Mouse (Mus musculus) kidney, postnatal 25 days (tissue): ENCODE results near the gene Anks1b.

Experiments
- DNase-seq, 2 experiments: peaks; one replicate each; pipeline ENCODE4 v3.0.0; 2021; ENCODE audit warnings: mixed read lengths in 2 of 2

Gene Anks1b

DNA sequence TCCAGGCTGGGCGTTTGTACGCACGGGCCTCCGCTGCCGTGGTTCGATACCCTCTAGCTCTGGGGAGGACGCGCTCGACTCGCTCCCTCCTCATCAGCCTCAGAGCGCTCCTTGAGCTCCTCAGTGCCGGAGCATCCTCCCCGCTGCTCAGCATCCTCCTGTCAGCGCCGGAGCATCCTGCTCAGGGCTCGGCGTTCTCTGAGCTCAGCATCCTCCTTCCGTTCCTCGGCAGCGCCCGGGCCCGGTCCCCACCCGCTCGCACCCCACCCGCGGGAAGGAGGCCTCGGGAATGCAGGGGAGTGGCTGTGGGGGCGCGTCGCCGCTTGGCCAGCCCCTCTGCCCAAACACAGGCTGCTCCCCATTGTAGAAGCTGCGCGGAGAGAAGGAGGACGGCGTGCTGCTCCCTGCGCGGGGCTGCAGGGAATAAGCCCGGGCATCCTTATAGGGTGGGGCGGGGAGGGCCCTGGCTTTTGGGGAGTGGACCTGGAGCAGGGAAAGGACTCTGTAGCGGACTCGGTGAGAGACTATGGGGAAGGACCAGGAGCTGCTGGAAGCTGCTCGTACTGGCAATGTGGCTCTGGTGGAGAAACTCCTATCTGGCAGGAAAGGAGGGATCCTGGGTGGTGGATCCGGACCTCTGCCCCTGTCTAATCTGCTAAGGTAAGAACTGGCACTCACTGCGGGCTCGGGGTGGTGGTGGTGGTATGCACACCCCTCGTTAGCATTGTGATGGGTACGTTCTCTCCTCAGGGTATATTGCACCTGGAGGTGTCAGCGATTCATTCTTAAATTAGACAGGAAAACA is at the start of gene Anks1b:
TSS of gene Anks1b (plus strand) at position 364 of the 805 bp plus-strand sequence.
- peak; percentile 5 to 35 for DNase-seq

DNA sequence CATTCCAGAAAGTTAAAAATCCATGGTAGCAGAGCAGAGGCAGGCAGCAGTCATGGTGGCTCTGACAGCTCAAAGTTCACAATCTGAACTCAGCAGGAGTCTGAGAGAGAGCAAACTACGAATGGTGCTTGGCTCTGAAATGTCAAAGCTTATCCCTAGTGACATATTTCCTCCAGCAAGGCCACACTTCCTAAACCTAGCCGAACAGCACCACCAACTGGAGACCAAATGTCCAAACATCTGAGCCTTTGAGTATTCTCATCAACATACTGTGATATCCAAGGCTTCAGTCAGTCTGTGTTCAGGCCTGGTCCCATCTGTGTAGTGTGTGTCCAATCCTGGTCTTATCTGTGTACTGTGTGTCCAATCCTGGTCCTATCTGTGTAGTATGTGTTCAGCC is 49.4 kb upstream of the Anks1b start:
- DNase-seq, result peak; percentile 51 to 67

DNA sequence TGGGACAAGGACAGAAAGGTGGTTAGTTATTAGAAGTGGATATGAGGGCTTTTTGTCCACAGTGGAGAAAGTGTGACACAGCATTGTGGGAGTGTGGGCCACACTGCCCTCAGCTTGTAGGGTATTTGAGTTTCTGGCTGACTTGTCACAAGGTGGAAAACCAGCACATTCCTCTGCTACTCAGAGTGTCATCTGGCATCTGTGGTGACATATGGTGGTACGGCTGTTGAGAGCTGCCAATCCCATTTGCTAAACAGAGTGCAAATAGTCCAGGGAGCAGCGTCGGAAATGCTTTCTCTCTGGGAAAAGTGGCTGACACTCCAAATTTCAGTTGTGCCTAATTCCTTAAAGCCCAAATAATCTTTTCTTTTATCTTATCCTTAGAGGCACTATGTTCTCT is 46.4 kb upstream of the Anks1b start:
- DNase-seq, result no peak

DNA sequence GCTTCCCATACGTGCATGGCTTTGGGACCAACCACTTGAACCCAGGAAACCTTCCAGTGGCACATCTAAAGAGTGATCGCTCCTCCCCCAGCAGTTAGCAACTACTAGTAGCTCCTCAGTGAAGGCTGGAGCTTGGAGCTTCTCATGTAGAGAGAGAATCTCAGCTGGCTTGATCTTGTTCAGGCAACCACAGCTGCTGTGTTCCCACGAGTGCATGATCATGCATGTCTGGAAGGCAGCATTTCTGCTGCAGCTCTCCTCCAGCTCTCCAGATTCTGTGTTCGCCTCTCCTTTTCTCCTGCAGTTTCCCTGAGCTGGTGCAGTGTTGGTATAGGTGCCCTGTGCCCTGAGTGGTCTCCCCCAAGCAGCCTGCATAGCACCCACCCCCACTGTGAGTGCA is 41.0 kb upstream of the Anks1b start:
- no peak for DNase-seq

DNA sequence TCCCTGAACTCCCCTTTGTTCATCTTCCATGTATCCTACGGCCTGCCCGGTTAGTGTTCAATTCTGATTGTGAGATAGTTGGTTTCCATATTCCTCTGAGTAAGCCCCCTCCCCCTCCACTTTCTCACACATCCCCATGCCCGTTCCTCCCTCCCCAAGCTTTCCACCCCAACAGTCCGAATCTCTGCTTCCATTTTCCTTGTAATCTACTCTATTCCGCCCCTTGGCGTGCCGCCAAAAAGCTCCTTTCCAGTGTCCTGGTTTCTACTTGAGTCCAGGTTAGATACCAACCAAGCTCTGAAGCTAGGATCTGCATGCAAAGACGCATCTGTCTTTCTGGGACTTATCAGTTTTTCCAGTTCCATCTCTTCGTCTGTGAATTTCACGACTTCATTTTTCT is 40.1 kb upstream of the Anks1b start:
- peak; percentile 55 to 65 for DNase-seq

DNA sequence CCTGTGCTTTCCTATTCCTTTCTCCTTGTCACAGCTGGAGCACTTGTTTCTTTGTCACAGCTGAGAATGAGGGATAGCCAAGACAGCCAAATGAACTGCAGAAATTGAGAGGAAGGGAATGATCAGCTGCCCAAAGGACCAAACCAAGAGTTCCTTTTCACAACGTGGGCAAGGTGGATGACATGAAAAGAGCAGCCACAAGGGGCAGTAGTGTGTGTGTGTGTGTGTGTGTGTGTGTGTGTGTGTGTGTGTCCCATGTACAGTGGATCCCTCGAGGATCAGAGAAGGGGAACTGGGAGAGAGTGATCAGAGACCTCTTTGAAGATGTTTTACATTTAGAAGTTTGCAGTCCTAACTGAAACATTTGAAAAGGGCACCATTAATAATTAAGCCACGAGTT is 35.8 kb upstream of the Anks1b start:
- DNase-seq, result peak in 1 of 2 experiments; percentile 16

DNA sequence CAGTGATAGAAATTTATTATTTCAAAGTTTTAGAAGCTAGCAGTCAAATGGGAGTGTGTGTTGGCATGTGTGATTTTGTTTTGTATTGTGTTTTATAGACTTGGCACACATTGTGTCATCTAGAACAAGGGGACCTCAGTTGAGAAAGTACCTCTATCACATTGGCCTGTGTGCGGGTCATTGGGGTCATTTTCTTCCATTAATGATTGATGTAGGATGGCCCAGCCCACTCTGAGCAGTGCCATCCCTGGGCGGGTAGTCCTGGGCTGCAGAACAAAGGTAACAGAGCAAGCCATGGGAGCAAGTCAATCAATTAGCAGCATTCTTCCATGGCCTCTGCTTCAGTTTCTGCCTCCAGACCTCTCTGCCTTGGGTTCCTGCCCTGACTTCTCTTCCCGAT is 34.5 kb upstream of the Anks1b start:
- peak in 1 of 2 experiments; percentile 8 for DNase-seq

DNA sequence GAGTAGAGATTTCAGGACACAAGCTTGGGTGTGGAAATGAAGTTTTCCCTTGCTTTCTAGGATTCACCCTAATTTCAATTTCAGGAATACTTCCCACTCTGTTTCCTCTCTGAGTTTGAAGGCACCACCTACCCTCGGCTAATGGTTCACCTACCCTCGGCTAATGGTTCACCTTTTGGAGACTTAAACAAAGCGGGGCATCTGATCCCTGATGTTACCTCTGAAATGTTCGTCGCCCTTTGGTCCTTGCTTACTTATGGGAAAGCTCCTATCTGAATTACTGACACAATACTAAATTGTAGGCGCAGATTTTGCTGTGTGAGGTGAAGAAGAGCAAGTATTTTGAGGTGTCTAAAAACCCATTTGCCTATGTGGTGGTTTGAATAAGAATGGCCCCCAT is 22.4 kb upstream of the Anks1b start:
- DNase-seq, result peak; percentile 36 to 40

DNA sequence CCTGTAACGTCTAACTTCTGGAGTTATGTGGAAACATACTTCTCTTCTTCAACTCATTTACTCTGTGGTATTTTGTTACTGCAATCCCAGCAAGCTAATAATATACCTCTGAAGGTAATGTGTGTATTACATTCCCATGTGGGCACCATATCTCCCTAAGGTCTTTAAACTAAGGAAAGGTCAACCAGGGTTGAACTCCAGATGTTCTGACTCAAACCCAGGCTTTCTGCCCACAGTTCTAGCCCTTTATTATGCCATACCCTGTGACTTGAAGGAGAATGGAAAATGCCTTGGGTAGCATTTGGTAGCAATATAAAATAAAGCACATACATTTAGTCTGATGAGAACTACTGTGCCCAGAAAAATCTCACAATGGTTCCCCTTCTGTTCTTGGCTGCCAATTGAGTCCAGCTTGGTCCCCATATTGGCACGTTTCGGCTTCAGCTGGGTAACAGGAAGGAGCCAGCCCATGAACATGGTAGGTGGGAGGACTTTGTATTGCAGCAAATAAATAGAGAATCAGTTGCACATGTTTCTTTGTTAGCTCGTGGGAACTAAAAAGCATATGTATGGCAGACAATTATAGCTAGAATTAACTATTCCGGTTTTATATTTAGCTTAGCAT is 17.9 kb upstream of the Anks1b start:
- DNase-seq, result no peak

DNA sequence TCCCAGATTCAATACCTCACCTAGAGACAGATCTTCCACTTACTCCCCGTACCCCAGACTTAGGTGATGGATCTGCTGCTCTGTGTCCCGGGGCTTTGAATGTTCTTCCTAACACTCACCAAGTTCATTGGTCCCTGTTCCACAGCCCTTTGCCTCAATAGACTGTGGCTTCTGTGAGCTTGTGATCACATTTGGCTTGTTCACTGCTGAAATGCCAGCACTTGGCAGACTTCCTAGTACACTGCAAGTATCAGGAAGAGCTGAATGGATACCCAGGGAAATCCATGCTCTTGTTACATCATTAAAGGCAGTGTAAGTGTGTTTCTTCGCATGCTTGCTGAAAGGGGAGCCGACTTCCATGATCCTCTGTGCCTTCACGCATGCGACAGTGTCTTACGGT is 17.0 kb upstream of the Anks1b start:
- no peak for DNase-seq

DNA sequence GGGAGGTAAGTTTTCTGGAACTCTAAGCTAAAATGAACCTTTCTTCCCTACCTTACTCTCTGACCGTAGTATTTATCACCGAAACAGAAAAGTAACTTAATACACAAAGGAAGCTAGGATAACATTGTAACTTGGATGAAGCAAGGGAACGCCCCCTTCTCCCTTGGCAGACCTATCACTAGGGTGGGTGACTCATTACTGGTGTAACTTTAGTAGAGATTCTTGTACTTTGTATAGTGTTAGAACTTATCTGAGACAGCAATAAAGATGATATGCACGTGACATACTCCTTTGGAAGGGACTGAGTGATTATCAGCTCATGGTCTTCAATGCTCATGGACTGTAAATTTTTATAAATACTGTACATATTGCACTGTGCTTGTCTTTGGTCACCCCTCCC is 5.1 kb upstream of the Anks1b start:
- no peak for DNase-seq

DNA sequence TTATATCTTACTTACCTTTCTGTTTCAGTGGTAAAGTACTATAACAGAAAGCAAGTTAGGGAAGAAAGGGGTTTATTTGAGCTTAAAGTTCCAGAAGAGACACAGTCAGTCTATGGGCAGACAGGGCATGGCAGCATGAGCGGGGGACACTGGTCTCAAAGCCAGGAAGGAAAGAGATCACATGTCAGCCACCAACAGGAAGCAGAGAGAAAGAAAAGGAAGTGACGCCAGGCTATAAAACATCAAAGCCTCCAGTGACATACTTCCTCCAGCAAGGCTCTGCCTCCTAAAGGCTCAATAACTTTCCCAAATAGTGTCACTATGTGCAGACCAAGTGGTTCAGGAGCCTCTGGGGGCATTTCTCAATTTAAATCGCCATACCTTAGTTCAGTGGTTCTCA is 4.5 kb upstream of the Anks1b start:
- DNase-seq, result no peak

DNA sequence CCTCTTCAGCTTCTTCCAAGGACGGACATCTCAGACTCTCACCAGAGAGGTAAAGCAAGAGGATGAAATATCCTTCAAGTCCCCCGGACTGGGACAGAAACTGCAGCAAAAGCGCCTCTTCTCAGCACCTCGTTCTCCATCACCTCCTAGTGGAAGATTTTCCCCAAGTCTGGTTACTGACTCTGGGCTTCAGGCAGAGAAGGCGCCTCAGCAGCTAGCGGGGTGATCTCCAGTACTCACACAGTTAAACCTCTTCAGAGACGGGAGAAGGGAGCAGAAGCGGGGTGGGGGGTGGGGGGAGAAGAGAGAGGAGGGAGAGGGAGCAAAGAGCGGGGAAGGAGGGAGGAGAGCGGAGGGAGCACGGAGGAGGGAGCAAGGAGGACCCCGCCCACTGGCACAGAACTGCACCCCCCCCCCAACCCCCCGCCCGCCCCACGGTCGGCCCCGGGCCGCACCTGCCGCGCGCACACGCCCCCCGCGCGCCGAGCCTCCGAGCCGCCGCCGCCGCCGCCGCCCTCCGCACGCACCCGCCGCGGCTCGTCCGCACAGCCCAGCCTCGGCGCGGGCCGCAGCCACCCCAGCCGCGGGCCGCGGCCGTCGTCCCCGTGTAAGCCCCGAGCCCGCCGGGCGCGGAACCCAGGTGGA is 686 bp upstream of the Anks1b start:
- DNase-seq, result peak; percentile 3 to 53

DNA sequence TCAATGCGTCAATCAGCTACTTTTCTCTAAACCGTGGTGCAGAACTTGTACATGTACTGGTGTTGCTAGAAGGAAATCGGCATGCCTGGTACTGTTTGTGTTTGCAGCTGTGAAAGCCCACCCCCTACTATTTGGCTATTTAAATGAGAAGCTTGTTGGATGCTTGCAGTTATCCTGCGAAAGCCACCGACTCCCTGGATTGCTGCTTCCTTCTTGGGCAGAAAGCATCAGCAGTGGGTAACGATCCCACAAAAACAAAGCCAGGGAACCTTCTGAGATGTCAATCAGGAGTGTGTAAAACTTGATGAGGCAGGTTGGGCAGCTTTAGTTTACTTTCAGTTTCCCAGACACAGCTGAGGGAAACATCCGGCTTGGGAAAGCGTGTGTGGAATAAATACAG is 727 bp downstream of the Anks1b start:
- no peak for DNase-seq

DNA sequence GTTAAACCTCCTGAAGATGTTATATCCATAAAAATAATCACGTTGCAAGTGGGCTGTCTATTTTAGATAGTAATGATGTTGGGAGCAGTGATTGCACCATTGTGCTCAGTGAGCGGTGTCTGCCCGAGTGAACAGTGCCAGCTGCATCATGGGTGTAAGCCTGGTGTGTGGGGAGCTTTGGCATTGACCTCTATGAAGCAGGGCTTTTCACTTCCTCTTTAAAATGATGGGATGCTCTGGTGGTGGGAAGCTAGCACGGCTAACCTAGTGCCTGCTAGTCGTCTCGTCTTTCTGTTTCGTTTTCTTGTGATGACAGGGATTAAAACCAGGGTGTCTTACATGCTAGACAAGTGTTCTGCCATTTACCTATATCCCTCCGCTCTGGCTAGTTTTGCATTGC is 10.3 kb downstream of the Anks1b start:
- no peak for DNase-seq

DNA sequence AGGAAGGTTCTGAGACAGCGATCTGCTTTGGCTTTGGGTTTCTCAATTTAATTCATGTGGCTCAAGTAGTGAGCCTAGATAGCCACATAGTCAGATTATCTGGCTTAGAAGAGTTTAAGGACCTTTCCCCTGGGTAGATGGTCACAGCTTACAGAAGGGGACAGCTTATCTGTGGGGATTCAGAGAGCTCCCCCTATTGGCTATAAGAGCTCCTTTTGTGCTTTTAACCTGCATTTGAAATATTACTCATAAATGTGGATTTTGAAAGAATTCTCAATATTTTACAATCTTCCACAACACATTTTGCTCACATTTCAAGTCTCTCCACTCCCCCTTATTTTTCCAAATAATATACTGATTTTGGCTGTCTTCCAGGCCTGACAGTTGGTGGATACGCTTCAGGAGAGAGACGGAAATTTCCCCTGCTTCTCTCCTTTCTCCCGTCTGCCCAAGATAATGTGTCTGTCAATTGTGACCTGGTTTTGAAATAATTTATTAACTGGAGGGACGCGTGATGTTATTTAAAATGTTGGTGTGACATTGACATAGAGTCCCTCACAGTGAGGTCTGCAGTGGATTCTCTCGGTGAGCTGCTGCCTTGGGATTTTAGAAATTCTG is 29.5 kb downstream of the Anks1b start:
- DNase-seq, result no peak

DNA sequence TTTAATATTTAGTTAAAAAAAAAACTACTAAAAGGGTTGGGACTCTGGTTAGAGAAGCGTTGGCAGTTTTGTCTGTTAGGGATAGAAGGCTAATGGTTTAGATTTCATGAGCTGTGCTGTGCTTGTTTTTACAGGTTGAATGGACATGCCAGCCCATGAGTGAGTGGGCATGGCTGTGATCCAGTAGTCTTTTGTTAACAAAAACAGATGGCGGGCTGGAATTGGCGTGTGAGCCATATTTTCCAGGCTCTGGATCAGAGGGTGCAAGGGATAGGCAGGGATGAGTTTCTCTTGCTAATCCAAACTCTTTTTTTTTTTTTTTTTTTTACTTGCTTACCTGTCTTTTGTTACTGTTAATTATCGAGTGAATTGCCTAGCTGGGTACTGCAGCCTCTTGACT is 38.6 kb downstream of the Anks1b start:
- no peak for DNase-seq

DNA sequence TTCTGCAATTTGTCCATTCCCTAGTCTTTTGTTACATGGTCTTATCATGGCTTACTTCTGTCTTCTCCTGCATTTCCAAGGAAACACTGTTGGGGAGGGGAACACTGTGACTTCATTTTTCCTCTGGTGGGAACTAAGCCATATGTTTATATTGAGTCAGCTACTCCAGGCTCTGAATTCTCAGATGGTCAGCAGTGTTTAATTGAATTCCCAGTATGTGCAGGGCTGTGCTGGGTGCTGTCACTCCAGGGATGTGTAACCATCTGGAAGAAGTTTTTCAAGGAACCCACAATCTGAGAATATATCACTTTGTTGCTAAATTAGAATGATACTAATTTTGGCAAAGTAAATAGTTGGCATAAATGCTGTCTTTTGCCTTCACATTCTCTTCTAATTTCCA is 39.9 kb downstream of the Anks1b start:
- DNase-seq, result no peak

DNA sequence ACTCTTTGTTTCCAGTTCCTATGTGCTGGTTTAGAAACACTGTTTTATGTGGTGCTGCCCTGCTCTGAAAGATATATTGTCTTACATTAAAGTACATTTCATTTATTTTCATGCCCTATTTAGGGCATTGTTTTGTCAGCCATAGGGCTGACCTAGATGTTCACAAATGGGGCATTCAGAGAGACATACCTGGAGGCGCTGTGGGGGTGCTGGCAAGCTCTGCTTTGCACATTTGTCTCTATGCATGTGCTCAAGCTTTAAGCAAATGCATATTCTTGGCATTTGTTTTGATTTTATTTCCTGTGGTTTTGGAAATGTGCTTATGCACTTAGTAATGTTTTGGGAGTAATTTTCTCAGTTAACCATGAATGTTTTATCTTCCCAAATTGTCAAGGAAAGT is 43.8 kb downstream of the Anks1b start:
- no peak for DNase-seq

DNA sequence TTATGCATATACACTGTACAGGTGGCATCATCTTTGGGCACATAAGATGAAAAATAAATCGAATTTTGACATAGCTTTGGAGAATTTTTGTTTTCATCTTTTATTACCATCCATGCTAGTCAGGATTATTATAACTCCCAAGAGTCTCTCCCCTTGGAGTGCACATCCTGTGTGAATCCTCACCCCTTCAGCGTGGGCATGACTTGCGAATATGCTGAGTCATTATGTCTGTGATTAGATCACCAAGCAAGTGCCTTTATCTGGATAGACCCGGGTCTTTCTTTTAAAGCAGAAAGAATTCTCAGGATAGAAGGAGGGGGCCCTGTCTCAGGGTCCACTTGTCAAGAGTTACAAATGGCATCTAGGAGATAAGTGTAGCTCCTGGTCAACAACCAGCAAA is 48.7 kb downstream of the Anks1b start:
- no peak for DNase-seq

DNA sequence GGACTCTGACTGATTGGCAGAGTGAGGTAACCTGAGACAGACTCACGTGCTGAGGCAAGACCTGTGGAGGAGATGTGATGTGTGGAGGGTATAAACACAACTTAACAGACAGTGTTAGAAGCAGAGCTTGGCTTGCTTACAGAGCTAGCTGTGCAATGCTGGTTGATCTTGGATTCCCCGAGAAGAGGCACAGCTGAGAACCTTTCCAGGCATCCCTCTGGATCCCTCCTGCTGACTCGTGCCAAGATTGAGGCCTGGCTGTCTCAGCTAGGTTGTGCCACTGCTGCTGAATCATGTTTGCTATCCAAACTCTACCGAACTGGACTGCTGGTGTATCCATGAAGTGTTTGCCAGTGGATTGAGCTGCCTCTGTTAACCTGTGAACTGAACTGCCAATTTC is 68.9 kb downstream of the Anks1b start:
- DNase-seq, result no peak

DNA sequence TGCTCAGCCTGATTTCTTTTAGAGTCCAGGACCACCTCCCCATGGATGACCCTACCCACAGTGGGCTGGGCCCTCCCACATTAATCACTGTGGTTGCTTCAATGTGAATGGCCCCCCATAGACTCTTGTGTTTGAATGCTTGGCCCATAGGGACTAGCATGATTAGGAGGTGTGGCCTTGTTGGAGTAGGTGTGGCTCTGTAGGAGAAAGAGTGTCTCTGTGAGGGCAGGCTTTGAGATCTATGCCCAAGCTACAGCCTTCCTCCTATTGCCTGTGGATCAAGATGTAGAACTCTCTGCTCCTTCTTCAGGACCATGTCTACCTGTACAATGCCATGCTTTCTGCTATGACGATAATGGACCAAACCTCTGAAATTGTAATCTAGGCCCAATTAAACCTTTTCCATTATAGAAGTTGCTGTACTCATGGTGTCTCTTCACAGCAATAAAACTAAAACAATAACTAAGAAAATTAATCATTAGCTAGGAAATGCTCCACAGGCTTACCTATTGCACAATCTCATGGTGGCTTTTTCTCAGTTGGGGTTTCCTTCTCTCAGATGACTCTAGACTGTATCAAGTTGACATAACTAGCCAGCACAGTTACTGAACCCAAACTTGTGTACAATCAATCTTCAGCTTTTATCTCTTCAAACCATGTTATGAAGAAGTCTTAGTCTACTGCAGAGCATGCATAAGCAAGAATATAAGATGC is 73.5 kb downstream of the Anks1b start:
- DNase-seq, result no peak

DNA sequence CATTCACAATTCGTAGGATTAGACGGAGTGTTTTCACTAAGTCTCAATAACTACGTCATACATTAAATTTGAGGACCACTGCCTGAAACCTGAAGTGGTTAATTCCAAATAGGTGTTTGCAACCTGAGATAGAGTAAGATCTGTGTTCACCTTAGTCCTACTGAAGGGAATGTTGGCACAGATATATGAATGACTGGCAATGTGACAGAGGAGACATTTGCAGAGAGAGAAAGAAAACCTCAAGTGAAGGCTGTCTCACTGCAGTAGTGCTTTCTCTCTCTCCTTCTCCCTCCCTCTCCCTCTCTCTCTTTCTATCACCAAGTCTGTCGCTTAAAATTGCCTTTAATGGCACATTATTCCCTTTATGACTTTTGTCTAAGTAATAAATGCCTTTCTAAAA is 101.1 kb downstream of the Anks1b start:
- DNase-seq, result no peak
